Mouse (Mus musculus) erythroid progenitor cell, adult 5-6 weeks (primary cell): ENCODE measurements around the gene Zfp750. TPM values are rescaled to one million over a fixed set of nuclear protein-coding genes. Genes with fewer than 3 reads are reported as not detected.

ENCODE experiments used
- ATAC-seq: replicated peaks from 2 replicates; pipeline ENCODE4 v1.8.0; 2016; ENCODE audit warnings: moderate number of reproducible peaks, mild to moderate bottlenecking, moderate TSS enrichment, inconsistent platforms; ENCODE audit not compliant: poor library complexity, low FRiP score, severe bottlenecking
- total RNA-seq, 2 experiments: library from RNA; stranded (forward) in 1 of 2; stranded (reverse) in 1 of 2; fragments of 150-400 nt in 1 of 2; fragments of 186-747, 209-891 nt in 1 of 2; gene quantifications; 2 replicates each; pipeline versions ENCODE4 v1.2.3 to v1.2.4; 2015 to 2017; ENCODE audit warnings: low replicate concordance in 2 of 2

Gene Zfp750
- total RNA-seq (2015; ENCODE audit: low replicate concordance) (not detected in 2 replicates), total RNA-seq (2017; ENCODE audit: low replicate concordance) (1.4 TPM in 1 of 2 replicates, not detected in the other)

DNA sequence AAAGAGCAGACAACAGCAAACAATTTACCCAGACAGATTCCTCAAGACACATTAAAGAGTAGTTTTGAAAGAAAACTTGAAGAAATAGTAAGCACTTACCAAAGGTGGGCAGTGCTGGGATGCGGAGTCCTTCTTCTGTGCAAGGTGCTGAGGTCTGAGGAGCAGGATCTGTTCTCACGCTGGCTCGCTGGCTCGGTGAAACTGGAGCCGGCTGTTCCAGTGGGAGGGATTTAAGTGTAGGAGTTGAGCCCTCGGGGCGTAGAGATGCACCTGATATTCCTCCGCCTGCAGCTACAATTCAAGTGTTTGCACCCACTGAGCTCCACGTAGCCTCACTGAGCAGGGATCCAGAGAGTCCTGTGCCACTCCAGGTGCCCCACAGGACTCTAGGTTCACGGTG, at the start of gene Zfp750:
Gene Zfp750, minus strand, starts transcription at position 203 of the 400 bp plus-strand sequence.
- ATAC-seq: no peak

DNA sequence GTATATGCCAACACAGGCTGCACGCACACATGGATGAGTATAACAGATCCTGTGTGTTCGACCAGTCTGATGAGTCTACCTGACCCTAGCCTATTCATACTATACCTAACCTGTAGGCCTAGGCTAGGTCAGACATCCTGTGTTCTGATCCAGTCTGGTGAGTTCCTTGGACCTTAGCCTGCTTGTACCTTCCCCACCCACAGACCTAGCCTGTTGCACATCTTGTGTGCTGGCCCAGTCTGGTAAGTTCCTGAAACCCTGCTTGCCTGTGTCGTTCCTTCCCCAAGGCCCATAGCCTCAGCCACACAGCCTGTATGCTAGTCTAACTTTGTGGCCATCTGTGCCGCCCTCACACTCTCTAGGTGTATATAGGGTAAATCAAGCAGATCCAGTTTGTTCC, 45.1 kb upstream of the Zfp750 start:
- no peak for ATAC-seq

DNA sequence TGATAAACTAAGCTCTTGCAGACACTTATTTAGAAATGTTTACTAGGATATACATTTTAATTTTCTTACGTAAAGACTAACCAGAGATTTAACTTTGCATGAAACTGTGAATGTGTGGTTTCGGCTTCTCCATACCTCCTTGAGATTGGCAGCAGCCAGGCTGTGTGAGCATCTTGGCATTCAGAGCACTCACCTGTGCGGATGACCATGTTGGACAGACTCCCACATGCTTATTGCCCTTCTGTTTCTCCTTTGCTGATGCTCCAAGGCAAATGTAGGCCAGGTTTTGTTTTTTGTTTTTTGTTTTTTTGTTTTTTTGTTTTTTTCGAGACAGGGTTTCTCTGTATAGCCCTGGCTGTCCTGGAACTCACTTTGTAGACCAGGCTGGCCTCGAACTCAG, 44.2 kb upstream of the Zfp750 start:
- no peak for ATAC-seq

DNA sequence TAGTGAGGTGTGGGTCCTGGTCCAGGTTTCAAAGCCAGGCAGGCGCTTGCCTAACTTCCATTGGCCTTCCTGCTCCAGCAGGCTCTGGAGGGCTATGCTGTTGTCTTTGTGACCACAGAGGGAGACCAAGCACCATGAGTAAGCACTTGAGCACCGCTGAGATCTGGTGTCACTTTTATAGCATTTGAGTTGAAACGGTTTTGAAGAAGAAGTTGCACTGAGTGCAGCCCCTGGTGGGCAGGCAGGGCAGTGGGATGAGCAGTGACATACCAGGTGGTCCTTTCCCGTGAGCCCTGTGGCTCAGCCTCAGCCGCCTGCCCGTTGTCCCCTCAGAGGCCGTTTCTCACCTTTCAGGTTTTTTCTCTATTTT, 41.1 kb upstream of the Zfp750 start:
- peak; percentile 48 for ATAC-seq

- peak; percentile 80 for ATAC-seq
Measured at GRCm38 (mm10) chr11:121559527-121560293, 40.6 kb upstream of the Zfp750 start.

GRCm38 (mm10) chr11:121558522-121558921, 39.4 kb upstream of the Zfp750 start:
- ATAC-seq: no peak

DNA sequence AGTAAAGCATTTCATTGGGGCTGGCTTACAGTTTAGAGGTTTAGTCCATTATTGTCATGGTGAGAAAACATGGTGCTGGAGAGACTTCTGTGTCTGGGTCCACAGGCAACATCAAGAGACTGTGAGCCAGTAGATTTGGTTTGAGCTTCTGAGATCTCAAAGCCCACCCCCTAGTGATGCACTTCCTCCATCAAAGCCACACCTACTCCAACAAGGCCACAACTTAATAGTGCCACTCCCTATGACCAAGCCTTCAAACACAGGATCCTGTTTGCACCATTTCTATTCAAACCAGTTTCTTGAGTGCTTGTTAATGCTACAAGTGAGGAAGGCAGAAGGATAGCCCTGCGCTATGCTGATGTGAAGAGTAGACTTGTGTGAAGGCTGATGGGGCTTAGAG, 38.8 kb upstream of the Zfp750 start:
- ATAC-seq: no peak

- no peak for ATAC-seq
Measured at GRCm38 (mm10) chr11:121556727-121557126, 37.6 kb upstream of the Zfp750 start.

DNA sequence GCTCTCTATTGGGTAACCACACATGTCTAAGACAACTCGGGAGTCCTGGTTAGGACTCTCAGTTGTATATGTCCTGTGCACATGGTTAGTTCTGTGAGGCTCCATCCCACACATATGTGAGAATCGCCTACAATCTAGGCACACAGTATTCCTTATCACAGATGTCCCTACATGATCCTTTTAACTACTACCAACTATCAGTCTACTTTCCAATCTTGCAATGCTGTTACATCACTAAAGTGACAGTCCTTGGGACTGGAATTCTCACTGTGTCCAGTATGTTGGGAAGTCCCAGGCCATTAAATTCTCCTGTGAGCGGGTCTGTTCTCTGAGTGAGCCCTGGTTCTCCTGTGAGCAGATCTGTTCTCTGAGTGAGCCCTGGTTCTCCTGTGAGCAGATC, 34.3 kb upstream of the Zfp750 start:
- no peak for ATAC-seq

- ATAC-seq: no peak
Measured at GRCm38 (mm10) chr11:121552846-121553457, 33.8 kb upstream of the Zfp750 start.

GRCm38 (mm10) chr11:121552167-121552566, 33.0 kb upstream of the Zfp750 start:
- no peak for ATAC-seq

- no peak for ATAC-seq
Measured at GRCm38 (mm10) chr11:121551206-121551799, 32.2 kb upstream of the Zfp750 start.

- 0 out of 2 replicates have a peak, but pooled peaks have one; percentile 8 for ATAC-seq
Measured at GRCm38 (mm10) chr11:121549843-121550647, 30.9 kb upstream of the Zfp750 start.

DNA sequence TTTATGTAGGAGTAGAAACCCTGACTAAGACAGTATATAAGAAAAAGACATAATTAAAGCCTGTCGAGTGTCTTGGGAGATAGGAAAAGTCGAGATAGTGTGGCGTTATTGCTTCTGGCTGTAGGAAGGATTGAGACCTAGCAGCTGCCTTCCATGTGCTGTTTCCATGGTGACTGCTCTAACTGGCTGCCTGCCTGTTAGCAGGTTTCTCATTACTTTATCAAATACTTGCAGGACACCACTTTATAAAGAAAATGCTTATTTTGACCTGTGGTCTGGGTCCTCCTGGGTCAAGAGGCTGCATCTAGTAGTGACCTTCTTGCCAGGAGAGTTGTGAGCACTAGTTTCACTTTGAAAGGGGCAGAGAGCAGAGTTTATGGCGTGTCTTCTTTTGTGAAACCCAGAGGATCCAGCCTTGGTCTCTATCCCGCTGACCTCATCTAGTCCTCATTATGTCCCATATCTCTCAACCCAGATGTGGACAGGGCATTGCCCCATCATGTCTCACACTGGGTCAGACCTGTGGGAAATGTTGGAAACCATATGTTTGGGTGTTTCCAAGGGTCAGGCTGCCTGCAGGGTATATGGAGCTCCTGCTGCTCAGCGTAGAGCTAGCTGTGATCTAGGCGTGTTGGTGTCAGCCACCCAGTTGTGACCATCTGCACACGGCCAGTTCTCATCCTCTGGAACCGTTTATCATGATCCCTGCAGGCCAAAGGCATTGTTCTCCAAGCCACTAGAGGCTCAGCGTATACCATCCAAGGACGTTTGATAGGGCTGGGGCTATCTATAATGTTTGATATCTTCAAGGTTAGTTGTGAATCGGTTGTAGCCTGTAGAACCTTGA, 30.1 kb upstream of the Zfp750 start:
- peak; percentile 66 for ATAC-seq

- ATAC-seq: peak; percentile 55
Measured at GRCm38 (mm10) chr11:121547925-121548324, 28.8 kb upstream of the Zfp750 start.

- peak; percentile 40 for ATAC-seq
Measured at GRCm38 (mm10) chr11:121547234-121547633, 28.1 kb upstream of the Zfp750 start.

- no peak for ATAC-seq
Measured at GRCm38 (mm10) chr11:121545398-121546034, 26.4 kb upstream of the Zfp750 start.

- ATAC-seq: no peak
Measured at GRCm38 (mm10) chr11:121544755-121545397, 25.7 kb upstream of the Zfp750 start.
